Mouse (Mus musculus): ENCODE results near the gene Rpl35a.
"Not testable (repeated sequence)": the region's sequence is repeated elsewhere in the genome, so short reads cannot be mapped to it uniquely, and the experiment has no call there.

Rpl35a gene

GRCm38 (mm10) chr16:33055655-33056054 is 598 bp upstream of the Rpl35a start:
- peak; percentile 25 for DNase-seq (ENCODE audit: extremely low spot score, low spot score)

- DNase-seq (ENCODE audit: extremely low spot score, low spot score): no peak
Observed at GRCm38 (mm10) chr16:33056786-33057185, 533 bp downstream of the Rpl35a start.

GRCm38 (mm10) chr16:33058033-33058432 is 1.8 kb downstream of the Rpl35a start:
- DNase-seq (ENCODE audit: extremely low spot score, low spot score): no peak

DNA sequence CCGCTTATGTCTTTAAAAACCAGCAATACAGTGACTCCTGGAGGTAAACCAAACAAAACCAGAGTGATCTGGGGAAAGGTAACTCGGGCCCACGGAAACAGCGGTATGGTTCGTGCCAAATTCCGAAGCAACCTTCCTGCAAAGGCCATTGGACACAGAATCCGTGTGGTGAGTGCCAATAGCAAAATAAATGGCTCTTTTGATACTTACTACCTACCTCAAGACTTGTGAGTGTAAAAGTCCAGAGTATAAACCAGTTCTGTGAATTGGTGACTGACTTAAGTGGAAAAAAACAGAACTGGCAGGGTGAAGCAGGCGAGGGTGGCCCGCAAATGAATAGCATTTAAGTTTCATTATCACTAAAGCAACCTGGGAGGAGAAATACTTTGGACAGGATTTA is 2.4 kb downstream of the Rpl35a start:
- DNase-seq (ENCODE audit: extremely low spot score, low spot score): not testable (repeated sequence)

- DNase-seq (ENCODE audit: extremely low spot score, low spot score): no peak
Observed at GRCm38 (mm10) chr16:33059471-33059870, 3.2 kb downstream of the Rpl35a start.

DNA sequence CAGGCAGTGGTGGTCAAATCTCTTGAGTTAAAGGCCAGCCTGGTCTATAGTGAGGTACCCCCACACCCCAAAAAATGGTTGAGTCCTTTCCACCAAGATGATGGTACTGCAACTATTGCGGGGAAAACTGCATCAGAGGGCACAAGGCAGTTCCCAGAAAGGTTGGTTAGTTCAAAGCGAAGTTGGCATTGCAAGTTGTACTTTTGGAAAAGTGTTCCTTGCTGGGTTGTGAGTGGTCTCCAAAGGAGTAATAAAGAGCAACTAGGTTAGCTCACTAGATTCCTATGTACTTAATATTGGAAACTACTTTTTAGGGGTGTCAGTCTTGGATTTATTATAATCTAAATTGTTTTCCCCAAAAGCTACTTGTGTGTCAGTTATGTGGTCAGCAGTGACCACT is 4.7 kb downstream of the Rpl35a start:
- DNase-seq (ENCODE audit: extremely low spot score, low spot score): no peak

GRCm38 (mm10) chr16:33061400-33061799 is 5.1 kb downstream of the Rpl35a start:
- DNase-seq (ENCODE audit: extremely low spot score, low spot score): no peak

DNA sequence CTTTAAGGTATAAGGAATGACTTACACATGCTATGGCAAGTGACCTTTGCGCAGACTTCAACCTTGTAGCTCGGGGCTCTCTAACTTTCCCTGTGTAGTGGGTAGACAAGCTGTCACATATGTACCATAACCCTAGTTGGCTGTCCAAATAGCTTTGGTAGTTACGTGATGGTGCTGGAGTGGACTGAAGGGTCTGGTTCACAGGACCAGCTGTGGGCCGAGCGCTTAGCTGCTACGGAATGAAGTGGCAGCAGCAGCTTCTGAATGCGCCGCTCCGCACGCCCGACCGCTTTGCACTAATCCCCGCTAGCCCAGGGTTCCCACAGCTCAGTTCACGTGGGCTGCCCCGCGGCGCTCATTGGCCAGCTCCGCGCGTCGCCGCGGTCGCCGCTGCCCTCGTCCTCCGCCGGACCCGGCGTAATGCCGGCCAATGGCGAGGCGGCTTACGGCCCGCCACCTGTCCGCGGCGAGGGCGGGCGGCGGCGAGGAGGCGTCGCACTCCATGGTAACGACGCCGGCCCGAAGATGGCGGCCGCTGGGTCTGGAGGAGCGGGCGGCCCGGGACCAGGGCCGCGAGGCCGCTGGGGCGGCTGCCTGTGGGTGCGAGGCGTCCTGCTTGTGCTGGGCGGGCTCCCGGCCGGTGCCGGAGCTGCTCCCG is 5.9 kb downstream of the Rpl35a start, which contains the start of gene Lmln:
Gene Lmln (plus strand): TSS at position 498 of the 658 bp plus-strand sequence.
- peak; percentile 90 for DNase-seq (ENCODE audit: extremely low spot score, low spot score)

- DNase-seq (ENCODE audit: extremely low spot score, low spot score): no peak
Observed at GRCm38 (mm10) chr16:33062682-33063131, 6.5 kb downstream of the Rpl35a start.

DNA sequence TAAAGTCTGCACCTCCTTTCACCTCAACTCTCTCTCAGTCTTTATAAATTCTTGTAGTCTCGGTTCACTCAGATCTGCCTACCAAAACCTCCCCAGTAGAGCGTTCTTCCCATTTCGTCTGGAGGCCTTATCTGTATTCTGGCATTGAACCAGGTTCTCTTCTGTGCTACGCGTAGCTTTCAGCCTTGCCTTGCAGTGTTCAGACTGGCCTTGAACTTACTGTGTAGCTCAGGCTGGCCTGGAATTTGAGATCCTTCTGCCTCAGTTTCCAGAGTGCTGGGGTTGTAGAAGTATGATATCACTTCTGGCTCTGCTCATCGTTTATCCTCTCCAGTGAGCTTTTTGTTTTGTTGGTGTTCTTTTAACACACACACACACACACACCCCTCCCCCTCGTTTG is 7.0 kb downstream of the Rpl35a start:
- DNase-seq (ENCODE audit: extremely low spot score, low spot score): no peak

- no peak for DNase-seq (ENCODE audit: extremely low spot score, low spot score)
Observed at GRCm38 (mm10) chr16:33064636-33065035, 8.4 kb downstream of the Rpl35a start.

- DNase-seq (ENCODE audit: extremely low spot score, low spot score): no peak
Observed at GRCm38 (mm10) chr16:33070928-33071327, 14.7 kb downstream of the Rpl35a start.

DNA sequence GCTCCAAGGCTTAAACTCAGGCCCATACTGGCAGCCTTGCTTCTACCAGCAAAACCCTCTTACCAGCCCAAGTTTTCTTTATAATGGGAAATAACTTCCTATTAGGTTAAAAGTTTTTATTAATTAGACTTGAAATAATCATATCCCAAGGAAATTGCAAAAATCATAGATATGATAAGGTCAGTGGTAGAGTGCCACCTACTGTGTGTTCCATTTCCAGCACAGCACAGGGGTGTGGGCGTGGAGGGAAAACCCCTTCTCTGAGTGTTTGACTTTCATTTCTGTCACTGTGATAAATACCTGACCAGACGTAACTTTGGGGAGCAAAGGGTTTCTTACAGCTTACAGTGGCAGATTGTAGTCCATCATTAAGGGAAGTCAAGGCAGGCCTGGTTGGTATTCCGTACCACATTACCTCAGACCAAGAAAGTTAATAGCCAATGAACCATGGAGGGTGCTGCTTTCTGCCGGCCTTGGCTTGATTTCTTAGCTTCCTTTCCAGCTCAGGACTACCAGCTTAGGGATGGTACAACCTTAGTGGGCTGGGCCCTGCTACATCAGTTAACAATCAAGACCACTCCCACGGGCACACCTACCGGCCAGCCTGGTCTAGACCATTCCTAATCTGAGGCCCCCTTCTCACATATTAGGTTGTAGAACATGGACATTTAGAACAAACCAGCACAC is 16.8 kb downstream of the Rpl35a start:
- DNase-seq (ENCODE audit: extremely low spot score, low spot score): no peak

DNA sequence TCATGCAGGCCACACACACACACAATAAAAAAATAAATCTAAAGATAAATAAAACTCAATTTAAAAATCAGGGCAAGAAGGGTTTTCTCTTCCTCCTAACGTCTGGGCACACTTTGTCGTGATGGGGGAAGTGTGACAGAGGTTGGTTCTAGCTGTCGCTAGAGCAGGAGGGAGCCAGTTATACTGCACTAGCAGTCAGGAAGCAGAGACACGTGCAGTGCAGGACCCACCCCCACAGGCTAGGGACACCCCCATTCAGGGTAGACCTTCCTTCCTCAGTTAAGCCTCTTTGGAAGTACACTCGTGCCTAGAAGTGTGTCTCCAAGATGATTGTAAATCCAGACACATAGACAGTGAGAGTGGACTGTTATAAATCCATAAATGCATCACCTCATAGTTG is 18.7 kb downstream of the Rpl35a start:
- DNase-seq (ENCODE audit: extremely low spot score, low spot score): no peak

GRCm38 (mm10) chr16:33076078-33076477 is 19.8 kb downstream of the Rpl35a start:
- no peak for DNase-seq (ENCODE audit: extremely low spot score, low spot score)

DNA sequence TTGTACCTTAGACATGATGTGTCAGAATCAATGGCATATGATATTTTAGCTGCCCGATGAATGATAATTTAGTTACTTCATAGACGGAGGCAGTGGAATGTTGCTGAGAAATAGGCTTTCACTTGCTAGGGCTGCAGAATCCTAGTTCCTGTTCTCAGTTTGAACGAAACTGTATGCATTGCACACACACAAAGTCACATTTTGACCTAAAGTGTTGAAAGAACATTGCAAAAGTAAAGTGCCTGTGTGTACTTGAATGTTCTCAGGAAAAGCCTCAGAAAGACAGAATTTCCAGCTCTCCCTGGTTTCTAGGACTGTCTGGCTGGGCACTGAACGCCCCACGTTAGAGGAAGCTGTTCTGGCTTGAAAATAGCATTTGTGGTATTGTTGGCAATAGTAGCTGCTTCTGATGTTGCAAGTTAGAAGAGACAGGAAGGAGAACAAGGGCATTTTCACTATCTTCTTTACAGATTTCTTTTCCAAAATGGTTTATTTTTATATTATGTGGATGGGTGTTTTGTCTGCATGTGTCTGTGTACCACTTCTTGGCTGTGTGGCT is 20.9 kb downstream of the Rpl35a start:
- no peak for DNase-seq (ENCODE audit: extremely low spot score, low spot score)

DNA sequence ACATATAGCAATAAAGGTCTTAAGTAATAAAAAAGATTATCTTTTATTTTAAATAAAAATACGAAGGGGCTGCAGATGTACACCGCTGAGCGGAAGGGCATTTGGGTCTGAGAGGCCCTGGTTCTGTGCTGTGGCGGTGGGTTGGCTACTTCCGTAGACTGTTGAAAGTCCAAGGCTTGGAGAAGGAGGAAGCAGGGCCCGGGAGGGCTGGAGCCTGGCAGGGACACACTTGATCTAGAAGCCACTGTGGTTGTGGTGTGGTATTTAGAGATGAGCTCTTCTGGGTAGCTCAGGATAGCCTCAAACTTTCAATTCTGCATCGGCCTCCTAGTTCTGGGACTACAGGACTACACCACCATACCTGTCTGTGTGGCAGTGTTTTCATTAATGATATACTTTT is 23.8 kb downstream of the Rpl35a start:
- no peak for DNase-seq (ENCODE audit: extremely low spot score, low spot score)

DNA sequence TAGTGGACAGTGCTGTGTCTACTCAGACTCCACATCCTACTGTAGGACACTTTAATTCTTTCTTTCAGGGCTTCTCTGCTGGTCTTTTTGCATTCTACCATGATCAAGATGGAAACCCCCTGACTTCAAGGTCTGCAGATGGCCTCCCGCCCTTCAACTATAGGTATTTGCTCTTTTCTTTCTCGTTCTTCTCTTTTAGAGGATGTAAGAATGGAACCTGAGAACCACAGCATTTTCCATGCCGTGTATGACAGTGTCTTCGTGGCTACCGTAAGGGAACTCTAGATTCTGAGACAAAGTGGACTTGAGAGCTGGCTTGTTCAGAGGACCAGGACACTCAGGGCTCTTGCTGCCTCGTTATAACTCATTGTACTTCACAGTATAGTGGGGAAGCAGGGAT is 26.7 kb downstream of the Rpl35a start:
- DNase-seq (ENCODE audit: extremely low spot score, low spot score): no peak

DNA sequence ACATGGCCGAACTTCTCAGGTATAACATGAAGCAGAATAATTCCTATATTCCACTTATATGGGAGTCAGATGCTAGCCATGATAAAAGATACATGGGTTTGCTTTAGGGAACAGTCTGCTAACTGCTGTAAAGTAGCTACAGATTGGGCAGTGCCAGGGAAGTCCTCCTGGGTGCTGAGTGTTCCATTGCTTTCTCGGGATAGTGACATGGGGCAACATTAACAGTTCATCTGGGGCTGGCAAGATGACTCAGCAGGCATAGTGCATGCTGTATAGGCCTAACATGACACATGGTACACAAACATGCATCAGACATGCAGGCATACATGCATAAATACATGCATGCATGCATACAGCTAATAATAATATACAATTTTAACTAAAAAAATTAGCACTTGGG is 27.7 kb downstream of the Rpl35a start:
- no peak for DNase-seq (ENCODE audit: extremely low spot score, low spot score)

- no peak for DNase-seq (ENCODE audit: extremely low spot score, low spot score)
Observed at GRCm38 (mm10) chr16:33085666-33086065, 29.4 kb downstream of the Rpl35a start.

Data from neural tube, embryonic 10.5 days (tissue).